Mouse (Mus musculus) ES-Bruce4 (cell line): ENCODE data around the gene Vstm4.

Experiments
- CTCF ChIP-seq: IDR thresholded peaks from one replicate; pipeline ENCODE4 v1.8.1; 2011; ENCODE audit warnings: low read depth, low read length
- POLR2A ChIP-seq: IDR thresholded peaks from one replicate; pipeline ENCODE4 v1.8.1; 2011; ENCODE audit warnings: low read length; ENCODE audit not compliant: insufficient read depth

DNA sequence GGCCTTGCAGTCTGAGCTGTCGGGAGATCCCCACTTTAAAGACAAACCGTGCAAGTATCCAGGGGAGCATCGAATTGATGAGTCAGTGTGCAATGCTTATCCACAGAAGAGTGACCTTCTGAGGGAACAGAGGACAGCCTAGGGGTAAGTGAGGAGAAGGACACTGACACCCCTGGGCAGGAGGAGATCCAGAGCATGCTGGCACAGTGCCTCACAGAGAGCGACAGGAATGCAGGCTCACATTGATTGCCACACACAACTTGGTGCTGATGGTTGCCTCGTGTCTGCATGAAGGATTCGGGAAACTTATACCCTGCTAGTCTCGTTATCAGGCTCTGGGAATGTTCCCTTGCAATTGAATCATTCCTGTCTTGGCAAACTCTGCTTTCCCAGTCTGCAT, 39.3 kb upstream of the Vstm4 start:
- TF ChIP-seq POLR2A (no peak), CTCF (no peak)
